Mouse (Mus musculus): ENCODE measurements at regions not wholly inside any gene's neighbourhood (a gene's known extent, or its start where the extent isn't known, plus 50 kb on each side); places are given as distances from the start of the nearest gene placed in this dataset.

DNA sequence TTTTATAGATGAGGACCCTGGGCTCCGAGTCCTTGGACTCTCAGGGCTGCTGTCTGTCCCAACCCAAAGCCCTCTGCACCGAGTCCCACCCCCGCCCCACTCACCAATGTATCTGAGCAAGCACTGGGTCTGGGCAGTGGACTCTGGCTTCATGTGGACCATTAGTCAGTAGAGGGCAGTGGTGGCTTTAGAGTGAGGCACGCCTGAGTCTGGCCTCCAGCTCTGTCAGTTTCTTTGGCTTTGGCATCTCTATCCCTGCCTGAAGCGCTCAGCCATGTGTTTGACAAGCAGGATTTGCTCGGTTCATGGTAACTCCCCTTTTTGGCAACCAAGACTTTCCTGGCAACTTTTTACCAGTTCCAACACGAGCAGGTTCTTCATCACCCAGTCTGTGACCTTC, 90.1 kb upstream of the Thy1 start:
- no peaks in the 10 kb centered on the region for H3K36me3 ChIP-seq (ENCODE audit: control insufficient read depth, insufficient read depth, low read length)
- no peak overlapping the region for H3K4me2 ChIP-seq (ENCODE audit: low read length)
- DNase-seq (ENCODE audit: low spot score) (no peak), ATAC-seq (replicated peaks; ENCODE audit: low FRiP score, low TSS enrichment, low read depth) (no peak)
- H3K27me3 ChIP-seq (replicated peaks; ENCODE audit: control insufficient read depth, insufficient read depth, low read length) = no peaks in the 10 kb centered on the region
- H3K4me3 ChIP-seq (ENCODE audit: low read depth, low read length) = no peak overlapping the region
- no peaks in the 10 kb centered on the region for H3K9me3 ChIP-seq (ENCODE audit: control insufficient read depth, low read length)
- 38% methylated on average over 7 of the region's 7 CpGs for WGBS
- no peaks in the 10 kb centered on the region for H3K4me1 ChIP-seq (replicated peaks; ENCODE audit: control insufficient read depth, insufficient read depth, low read length)
- no peak overlapping the region for H3K27ac ChIP-seq (ENCODE audit: low read depth)
- H3K9ac ChIP-seq (ENCODE audit: low read length) = no peak overlapping the region

DNA sequence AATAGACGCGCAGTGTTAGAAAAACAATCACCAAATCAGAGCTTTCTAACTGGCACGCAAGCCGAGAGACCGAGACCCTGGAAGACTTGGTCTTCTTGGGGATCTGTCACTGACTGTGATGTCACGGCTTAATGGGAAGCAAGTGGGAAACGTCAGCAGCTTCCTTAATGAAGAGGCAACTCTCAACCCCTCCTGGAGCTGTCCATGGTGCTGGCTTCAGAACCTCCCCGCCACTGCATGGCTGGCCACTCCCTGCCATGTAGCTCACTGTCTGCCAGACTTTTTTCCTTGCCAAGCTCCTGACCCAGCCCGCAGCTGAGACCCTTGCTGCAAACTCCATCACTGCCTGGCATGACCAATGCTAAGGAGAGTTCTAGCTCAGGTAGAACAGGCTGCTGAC, 83.6 kb upstream of the Thy1 start:
- Histone ChIP-seq H3K4me3 (ENCODE audit: low read depth, low read length) (no peak overlapping the region), H3K9me3 (ENCODE audit: control insufficient read depth, low read length) (no peaks in the 10 kb centered on the region), H3K4me2 (ENCODE audit: low read length) (no peak overlapping the region), H3K27ac (ENCODE audit: low read depth) (no peak overlapping the region), H3K9ac (ENCODE audit: low read length) (no peak overlapping the region), H3K36me3 (ENCODE audit: control insufficient read depth, insufficient read depth, low read length) (no peaks in the 10 kb centered on the region), H3K27me3 (replicated peaks; ENCODE audit: control insufficient read depth, insufficient read depth, low read length) (no peaks in the 10 kb centered on the region), H3K4me1 (replicated peaks; ENCODE audit: control insufficient read depth, insufficient read depth, low read length) (no peaks in the 10 kb centered on the region)
- DNase-seq (ENCODE audit: low spot score) (peak; percentile 94), ATAC-seq (replicated peaks; ENCODE audit: low FRiP score, low TSS enrichment, low read depth) (no peak)
- 28% methylated on average over 9 of the region's 9 CpGs for WGBS

DNA sequence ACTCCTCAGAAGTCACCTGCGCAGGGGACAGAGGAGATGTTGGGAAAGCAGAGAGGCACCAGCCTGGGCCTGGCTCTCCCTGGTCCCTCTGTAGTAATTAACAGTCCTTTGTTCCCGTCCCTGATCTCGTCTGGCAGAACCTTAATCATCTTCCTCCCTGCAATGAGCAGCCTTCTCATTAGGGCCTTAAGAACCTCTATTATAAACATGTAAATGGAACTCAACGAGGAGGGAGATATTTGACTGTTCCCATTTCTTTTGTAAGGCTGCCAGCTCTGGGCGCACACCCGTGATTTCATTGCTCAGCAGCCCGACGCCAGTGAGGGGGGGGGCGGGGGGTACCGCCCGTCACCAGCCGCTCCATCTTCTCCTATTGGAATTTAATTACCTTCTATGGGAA, 81.8 kb upstream of the Thy1 start:
- Histone ChIP-seq H3K4me1 (replicated peaks; ENCODE audit: control insufficient read depth, insufficient read depth, low read length) (no peaks in the 10 kb centered on the region), H3K9me3 (ENCODE audit: control insufficient read depth, low read length) (no peaks in the 10 kb centered on the region), H3K4me2 (ENCODE audit: low read length) (no peak overlapping the region), H3K4me3 (ENCODE audit: low read depth, low read length) (no peak overlapping the region), H3K36me3 (ENCODE audit: control insufficient read depth, insufficient read depth, low read length) (no peaks in the 10 kb centered on the region), H3K9ac (ENCODE audit: low read length) (no peak overlapping the region), H3K27ac (ENCODE audit: low read depth) (no peak overlapping the region), H3K27me3 (replicated peaks; ENCODE audit: control insufficient read depth, insufficient read depth, low read length) (no peaks in the 10 kb centered on the region)
- DNase-seq (ENCODE audit: low spot score) (no peak), ATAC-seq (replicated peaks; ENCODE audit: low FRiP score, low TSS enrichment, low read depth) (no peak)
- 62% methylated on average over 12 of the region's 12 CpGs for WGBS

DNA sequence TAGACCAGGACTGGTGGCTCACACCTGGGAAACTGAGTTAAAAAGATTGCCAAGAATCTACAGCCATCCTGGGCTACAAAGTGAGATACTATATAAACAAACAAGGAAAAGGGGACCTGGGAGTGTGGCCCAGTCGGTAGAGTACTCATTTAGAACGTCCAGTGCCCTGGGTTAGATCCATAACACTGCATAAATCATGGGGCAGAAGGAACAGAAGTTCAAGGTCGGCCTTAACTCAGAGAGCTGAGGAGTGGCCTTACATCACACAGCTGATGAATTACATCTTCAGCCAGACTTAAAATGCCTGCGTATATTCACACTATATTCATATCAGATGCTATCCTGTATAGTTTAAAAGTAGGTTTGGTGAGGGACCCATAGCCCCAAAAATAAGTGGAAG, 78.0 kb upstream of the Thy1 start:
- no peak overlapping the region for H3K4me2 ChIP-seq (ENCODE audit: low read length)
- no peak overlapping the region for H3K9ac ChIP-seq (ENCODE audit: low read length)
- H3K4me3 ChIP-seq (ENCODE audit: low read depth, low read length) = no peak overlapping the region
- 43% methylated on average over 4 of the region's 4 CpGs for WGBS
- no peak for ATAC-seq (replicated peaks; ENCODE audit: low FRiP score, low TSS enrichment, low read depth)
- no peaks in the 10 kb centered on the region for H3K36me3 ChIP-seq (ENCODE audit: control insufficient read depth, insufficient read depth, low read length)
- H3K27me3 ChIP-seq (replicated peaks; ENCODE audit: control insufficient read depth, insufficient read depth, low read length) = no peaks in the 10 kb centered on the region
- H3K9me3 ChIP-seq (ENCODE audit: control insufficient read depth, low read length) = no peaks in the 10 kb centered on the region
- H3K27ac ChIP-seq (ENCODE audit: low read depth) = no peak overlapping the region
- no peaks in the 10 kb centered on the region for H3K4me1 ChIP-seq (replicated peaks; ENCODE audit: control insufficient read depth, insufficient read depth, low read length)
- DNase-seq (ENCODE audit: low spot score) = no peak

DNA sequence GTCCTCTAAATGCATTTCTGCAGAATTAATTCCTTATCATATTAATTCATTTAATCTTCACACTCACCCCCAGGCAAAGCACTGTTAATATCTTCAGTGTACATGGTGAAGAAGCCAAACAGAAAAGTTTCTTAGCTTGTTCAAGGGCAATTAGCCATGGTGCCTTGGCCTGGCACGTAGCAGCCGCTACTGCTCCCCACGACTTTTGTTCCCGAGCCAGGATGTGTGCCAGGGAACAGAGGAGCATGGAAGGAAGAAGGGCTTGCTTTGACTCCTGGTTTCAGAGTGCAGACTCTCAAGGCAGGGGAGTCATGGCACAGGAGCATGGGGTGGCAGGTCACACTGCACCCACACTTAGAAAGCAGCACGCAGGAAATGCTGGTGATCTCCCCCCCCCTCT, 77.4 kb upstream of the Thy1 start:
- 87% methylated on average over 5 of the region's 5 CpGs for WGBS
- no peak for ATAC-seq (replicated peaks; ENCODE audit: low FRiP score, low TSS enrichment, low read depth)
- Histone ChIP-seq H3K27ac (ENCODE audit: low read depth) (no peak overlapping the region), H3K27me3 (replicated peaks; ENCODE audit: control insufficient read depth, insufficient read depth, low read length) (no peaks in the 10 kb centered on the region), H3K36me3 (ENCODE audit: control insufficient read depth, insufficient read depth, low read length) (no peaks in the 10 kb centered on the region), H3K4me3 (ENCODE audit: low read depth, low read length) (no peak overlapping the region), H3K4me2 (ENCODE audit: low read length) (no peak overlapping the region), H3K4me1 (replicated peaks; ENCODE audit: control insufficient read depth, insufficient read depth, low read length) (no peaks in the 10 kb centered on the region), H3K9ac (ENCODE audit: low read length) (no peak overlapping the region), H3K9me3 (ENCODE audit: control insufficient read depth, low read length) (no peaks in the 10 kb centered on the region)
- no peak for DNase-seq (ENCODE audit: low spot score)

DNA sequence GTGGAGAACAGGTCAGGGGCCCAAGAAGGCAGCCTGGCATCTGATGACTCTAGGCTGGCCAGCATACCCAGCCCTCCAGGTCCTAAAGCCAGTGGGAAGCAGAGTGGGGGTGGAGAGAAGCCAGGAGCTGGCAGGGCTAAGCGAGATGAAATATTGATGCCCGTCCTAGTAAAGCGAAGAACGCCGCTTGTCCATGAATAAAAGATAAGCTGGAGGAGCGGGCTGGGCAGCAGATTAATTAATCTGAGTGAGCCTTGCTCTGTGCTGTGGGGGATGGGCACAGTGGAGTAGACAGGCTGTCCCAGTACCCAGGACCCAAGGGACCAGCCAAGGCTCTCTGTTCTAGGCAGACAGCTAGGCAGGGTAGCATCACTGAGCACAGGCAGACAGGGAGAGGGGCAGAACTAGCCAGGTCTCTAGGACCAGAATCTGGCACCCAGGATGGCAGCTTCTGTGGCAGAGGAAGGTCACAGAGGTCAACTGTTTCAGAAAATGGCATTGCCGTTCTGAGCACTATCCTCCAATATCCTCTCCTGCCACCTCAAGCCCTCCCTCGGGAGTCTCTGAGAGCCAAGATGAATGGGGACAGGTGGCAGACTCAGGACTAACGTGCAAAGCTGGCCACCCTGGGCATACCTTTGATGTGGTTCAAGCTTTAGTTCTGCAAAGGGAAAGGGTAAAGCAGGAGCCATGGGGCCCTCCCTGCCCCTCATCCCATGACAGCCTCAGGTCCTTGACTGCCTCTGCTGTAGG, 73.0 kb upstream of the Thy1 start:
- WGBS = 58% methylated on average over 9 of the region's 9 CpGs
- Histone ChIP-seq H3K27me3 (replicated peaks; ENCODE audit: control insufficient read depth, insufficient read depth, low read length) (no peaks in the 10 kb centered on the region), H3K4me1 (replicated peaks; ENCODE audit: control insufficient read depth, insufficient read depth, low read length) (no peaks in the 10 kb centered on the region), H3K9me3 (ENCODE audit: control insufficient read depth, low read length) (no peaks in the 10 kb centered on the region), H3K27ac (ENCODE audit: low read depth) (no peak overlapping the region), H3K4me2 (ENCODE audit: low read length) (no peak overlapping the region), H3K4me3 (ENCODE audit: low read depth, low read length) (no peak overlapping the region), H3K9ac (ENCODE audit: low read length) (no peak overlapping the region), H3K36me3 (ENCODE audit: control insufficient read depth, insufficient read depth, low read length) (no peaks in the 10 kb centered on the region)
- DNase-seq (ENCODE audit: low spot score) (no peak), ATAC-seq (replicated peaks; ENCODE audit: low FRiP score, low TSS enrichment, low read depth) (no peak)

DNA sequence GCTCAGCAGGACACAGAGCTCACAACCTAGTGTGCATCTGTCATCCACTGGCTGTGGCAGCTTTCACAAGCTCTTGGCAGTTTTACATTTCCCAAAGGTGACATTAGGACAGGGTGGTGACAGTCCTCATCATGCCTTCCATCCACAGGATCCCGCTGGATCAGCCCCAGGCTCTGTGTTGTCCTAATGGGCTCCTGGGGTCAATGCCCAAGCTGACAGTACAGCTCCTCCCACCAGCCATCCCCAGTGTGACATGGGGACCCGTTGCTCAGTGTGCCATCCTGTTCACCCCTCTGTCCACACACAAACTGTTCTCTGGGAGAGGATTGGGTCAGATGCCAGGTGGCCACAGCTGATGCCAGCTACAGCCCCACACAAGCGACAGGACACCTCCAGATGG, 72.3 kb upstream of the Thy1 start:
- Histone ChIP-seq H3K36me3 (ENCODE audit: control insufficient read depth, insufficient read depth, low read length) (no peaks in the 10 kb centered on the region), H3K4me1 (replicated peaks; ENCODE audit: control insufficient read depth, insufficient read depth, low read length) (no peaks in the 10 kb centered on the region), H3K27ac (ENCODE audit: low read depth) (no peak overlapping the region), H3K4me3 (ENCODE audit: low read depth, low read length) (no peak overlapping the region), H3K27me3 (replicated peaks; ENCODE audit: control insufficient read depth, insufficient read depth, low read length) (no peaks in the 10 kb centered on the region), H3K4me2 (ENCODE audit: low read length) (no peak overlapping the region), H3K9me3 (ENCODE audit: control insufficient read depth, low read length) (no peaks in the 10 kb centered on the region), H3K9ac (ENCODE audit: low read length) (no peak overlapping the region)
- ATAC-seq (replicated peaks; ENCODE audit: low FRiP score, low TSS enrichment, low read depth) (no peak; the same call in 1 of the 2 replicates), DNase-seq (ENCODE audit: low spot score) (no peak)
- 54% methylated on average over 3 of the region's 3 CpGs for WGBS

DNA sequence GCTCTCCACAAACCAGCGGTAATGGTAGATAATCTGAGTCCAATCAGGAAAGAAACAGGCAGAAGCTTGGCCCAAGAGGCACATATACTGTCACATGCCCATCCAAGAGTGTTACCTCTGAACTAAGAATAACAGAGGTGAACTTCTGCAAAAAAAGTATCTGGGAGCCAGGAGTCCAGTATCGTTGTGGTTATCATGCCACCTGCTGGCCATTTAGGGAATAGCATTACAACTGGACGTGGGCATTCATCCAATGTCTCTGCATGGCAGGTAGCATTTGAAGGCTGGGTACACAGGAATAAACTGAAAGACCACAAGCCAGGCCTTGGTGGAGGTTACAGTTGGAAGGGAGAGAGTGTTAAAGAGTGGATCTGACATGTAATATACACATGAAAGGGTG, 70.9 kb upstream of the Thy1 start:
- DNase-seq (ENCODE audit: low spot score) = peak; percentile 88
- 10% methylated on average over 3 of the region's 3 CpGs for WGBS

DNA sequence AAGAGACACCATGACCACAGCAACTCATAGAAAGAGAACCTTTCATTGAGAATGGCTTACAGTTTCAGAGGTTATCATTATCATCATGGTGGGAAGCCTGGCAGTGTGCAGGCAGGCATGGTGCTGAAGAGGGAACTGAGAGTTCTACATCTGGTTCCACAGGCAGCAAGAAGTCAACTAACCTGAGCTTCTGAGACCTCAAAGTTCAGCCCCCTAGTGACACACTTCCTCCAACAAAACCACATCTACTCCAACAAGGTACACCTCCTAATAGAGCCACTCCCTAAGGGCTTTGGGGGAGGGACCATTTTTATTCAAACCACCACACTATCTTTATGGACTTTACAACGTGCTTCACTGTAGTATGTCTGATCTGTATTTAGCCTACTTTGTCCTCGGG, 67.8 kb upstream of the Thy1 start:
- no peak overlapping the region for H3K4me3 ChIP-seq (ENCODE audit: low read depth, low read length)
- no peaks in the 10 kb centered on the region for H3K4me1 ChIP-seq (replicated peaks; ENCODE audit: control insufficient read depth, insufficient read depth, low read length)
- H3K27me3 ChIP-seq (replicated peaks; ENCODE audit: control insufficient read depth, insufficient read depth, low read length) = no peaks in the 10 kb centered on the region
- WGBS = 58% methylated on average over 2 of the region's 2 CpGs
- H3K9ac ChIP-seq (ENCODE audit: low read length) = no peak overlapping the region
- no peaks in the 10 kb centered on the region for H3K36me3 ChIP-seq (ENCODE audit: control insufficient read depth, insufficient read depth, low read length)
- no peak overlapping the region for H3K27ac ChIP-seq (ENCODE audit: low read depth)
- no peak overlapping the region for H3K4me2 ChIP-seq (ENCODE audit: low read length)
- H3K9me3 ChIP-seq (ENCODE audit: control insufficient read depth, low read length) = no peaks in the 10 kb centered on the region
- ATAC-seq (replicated peaks; ENCODE audit: low FRiP score, low TSS enrichment, low read depth) (no peak), DNase-seq (ENCODE audit: low spot score) (no peak)

More for the DNA sequence above, 70.9 kb upstream of the Thy1 start:
- Histone ChIP-seq H3K9me3 (ENCODE audit: control insufficient read depth, low read length) (no peaks in the 10 kb centered on the region), H3K4me2 (ENCODE audit: low read length) (no peak overlapping the region), H3K4me3 (ENCODE audit: low read depth, low read length) (no peak overlapping the region), H3K27ac (ENCODE audit: low read depth) (no peak overlapping the region), H3K4me1 (replicated peaks; ENCODE audit: control insufficient read depth, insufficient read depth, low read length) (no peaks in the 10 kb centered on the region), H3K27me3 (replicated peaks; ENCODE audit: control insufficient read depth, insufficient read depth, low read length) (no peaks in the 10 kb centered on the region), H3K9ac (ENCODE audit: low read length) (no peak overlapping the region), H3K36me3 (ENCODE audit: control insufficient read depth, insufficient read depth, low read length) (no peaks in the 10 kb centered on the region)
- ATAC-seq (replicated peaks; ENCODE audit: low FRiP score, low TSS enrichment, low read depth) = no peak
